Mouse (Mus musculus) heart, adult 9 months (tissue): ENCODE measurements around the gene Ttc28.
A peak's percentile ranks its signal among the peaks of the same experiment; 100 is the strongest.
"Not testable (repeated sequence)": the region's sequence is repeated elsewhere in the genome, so short reads cannot be mapped to it uniquely, and the experiment has no call there.

Experiments
- DNase-seq, 2 experiments: peaks; one replicate each; pipeline ENCODE4 v3.0.0; 2022; ENCODE audit warnings: low spot score in 2 of 2

The Ttc28 gene

DNA sequence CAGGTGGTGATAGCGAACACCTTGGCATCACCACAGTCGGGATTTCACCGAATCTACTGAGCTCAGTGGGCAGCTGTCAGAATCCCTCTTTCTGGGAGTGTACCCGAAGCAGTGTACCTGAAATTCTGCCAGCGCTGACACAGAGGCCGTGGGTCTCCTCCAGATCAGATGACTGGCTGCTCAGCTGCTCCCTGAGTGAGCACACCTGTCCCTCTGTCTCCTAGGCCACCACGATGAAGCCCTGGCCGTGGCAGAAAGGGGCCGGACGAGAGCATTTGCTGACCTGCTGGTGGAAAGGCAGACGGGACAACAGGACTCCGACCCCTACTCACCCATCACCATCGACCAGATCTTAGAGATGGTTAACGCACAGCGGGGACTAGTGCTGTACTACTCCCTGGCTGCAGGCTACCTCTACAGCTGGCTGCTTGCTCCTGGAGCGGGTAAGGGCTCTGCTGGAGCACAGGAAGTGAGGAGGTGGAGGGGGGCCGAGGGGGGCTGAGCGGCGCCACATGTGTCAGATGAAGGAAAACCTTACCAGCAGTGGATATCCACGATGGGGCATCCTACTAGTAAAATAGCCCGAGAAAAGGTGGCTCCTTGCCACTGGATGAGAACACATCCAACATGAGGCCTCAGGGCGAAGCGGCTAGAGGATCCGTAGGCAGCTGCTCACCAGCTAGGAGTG is 353.6 kb downstream of the Ttc28 start:
- DNase-seq = no peak

GRCm38 (mm10) chr5:111235131-111235530 is 355.5 kb downstream of the Ttc28 start:
- DNase-seq = peak; percentile 86 to 91

- no peak for DNase-seq
Observed at GRCm38 (mm10) chr5:111237176-111237636, 357.6 kb downstream of the Ttc28 start.

- DNase-seq = no peak
Observed at GRCm38 (mm10) chr5:111239223-111239622, 359.6 kb downstream of the Ttc28 start.

- no peak for DNase-seq
Observed at GRCm38 (mm10) chr5:111243447-111244040, 363.9 kb downstream of the Ttc28 start.

DNA sequence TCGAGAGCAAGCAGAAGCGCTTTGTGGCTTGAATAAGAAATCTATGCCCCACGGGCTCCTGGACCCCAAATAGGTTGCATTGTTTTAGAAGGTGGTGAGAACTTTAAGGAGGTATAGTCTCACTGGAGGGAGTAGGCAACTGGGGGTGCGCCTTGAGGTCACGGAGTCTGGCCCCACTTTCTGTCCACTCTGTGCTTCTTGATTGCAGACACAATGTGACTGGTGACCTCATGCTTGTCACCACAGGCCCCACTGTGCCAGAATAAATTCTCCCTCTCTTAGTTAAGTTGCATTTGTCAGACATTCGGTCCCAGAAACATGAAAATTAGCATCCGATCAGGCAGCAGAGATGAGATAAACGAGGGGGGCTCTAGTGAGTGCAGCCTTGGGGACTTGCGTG is 364.5 kb downstream of the Ttc28 start:
- no peak for DNase-seq

DNA sequence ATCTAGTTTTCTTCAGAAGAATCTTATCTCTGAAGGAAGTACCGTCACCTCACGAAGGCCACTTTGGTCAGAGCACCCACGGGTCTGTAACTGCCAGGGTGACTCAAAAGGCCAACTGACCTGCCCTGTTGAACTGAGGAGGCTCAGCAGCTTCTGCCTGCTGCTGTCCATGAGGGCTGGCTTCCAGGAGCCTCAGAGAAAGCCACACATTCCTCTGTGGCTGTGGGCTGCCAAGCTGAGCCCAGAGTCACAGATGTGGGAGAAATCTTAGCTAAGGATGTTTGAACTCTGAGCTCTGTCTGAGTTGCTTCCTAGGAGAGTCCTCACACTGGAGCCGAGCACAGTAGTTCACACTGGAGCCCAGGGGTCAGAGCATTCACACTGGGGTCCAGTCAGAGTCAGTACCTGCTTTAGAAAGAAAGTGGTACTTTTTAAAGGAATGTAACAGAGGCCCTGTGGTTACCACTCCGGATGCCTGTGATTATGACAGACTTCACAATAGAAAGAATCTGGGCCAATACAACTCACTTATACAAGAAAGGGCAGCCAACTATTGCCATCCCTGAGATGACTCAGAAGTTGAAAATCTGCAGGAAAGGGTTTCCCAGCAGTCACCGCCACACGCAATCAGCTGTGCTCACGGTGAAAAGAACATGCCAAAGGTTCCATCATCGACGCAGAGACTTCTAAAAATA is 368.1 kb downstream of the Ttc28 start:
- DNase-seq = peak in 1 of 2 experiments; percentile 39

DNA sequence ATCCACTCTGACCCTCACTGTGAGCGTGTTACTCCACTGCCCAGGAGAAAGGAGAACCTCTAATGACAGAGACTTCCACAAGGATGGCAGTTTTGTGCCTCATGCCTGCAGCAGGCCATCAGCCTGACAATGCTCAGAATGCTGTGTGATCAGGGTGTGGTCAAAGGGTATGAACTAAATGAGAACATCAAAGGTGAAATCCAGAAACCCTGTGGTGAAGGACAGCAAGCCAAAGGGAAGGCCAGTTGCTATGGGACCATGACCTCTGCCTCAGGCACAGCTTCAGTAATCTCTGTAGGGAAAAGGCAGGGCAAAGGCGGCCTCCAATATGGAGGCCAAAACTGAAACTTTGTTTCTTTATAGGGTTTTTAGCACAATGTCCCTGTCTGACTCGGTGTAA is 372.5 kb downstream of the Ttc28 start:
- DNase-seq = no peak

- DNase-seq = no peak
Observed at GRCm38 (mm10) chr5:111254362-111254761, 374.8 kb downstream of the Ttc28 start.

DNA sequence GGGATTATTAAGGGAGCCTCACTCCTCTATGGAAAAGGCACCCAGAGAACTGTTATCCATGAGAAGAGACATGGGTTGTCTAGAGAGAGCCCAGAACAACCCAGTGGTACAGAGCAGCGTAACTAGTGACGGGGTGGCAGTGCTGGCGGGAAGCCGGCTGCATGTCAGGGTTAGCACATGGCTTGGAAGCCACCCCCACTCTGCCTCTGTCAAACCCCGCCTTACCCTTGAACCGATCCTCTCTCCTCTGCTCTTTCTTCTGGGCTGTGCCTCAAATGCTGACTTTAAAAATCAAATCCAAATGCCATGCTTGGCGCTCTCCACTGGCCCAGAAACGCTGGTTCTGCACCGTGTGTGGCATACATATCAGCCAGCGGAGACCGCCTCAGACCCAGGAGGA is 375.2 kb downstream of the Ttc28 start:
- no peak for DNase-seq

DNA sequence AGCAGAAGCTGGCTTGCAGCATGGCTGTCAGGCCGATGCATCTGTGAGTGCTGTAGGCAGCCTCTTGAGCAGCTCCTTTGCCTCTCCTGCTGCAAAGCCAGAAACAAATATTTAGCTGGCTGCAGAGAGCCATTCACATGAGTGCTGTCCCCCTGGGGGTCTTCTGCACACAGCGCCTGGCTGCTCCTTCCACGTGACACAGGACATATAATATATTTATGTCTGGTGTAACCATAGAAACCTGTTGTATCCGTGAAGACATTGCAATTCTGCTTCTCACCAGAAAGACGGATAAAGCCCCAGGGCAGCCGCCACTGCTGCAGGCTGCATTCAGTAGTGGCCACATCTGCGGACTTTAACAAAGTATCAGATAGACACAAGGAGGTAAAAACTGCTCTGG is 376.6 kb downstream of the Ttc28 start:
- DNase-seq = no peak

DNA sequence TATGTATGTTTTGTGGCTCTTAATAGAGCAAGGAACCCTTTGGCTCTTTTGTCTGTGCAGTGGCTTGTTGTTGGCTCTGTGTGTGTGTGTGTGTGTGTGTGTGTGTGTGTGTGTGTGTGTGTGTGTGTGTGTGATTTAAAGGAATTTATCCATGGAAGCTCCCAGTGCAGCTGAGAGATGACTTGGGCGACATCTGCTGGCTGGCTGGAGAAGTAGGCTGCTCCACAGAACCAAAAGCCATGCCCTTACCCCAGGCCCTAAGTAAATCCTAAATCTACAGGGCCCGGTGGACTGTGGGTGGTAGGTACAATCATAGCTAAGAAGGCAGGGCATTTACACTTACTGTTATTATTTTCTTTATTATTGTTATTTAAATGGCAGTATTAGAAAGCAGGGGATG is 377.5 kb downstream of the Ttc28 start:
- DNase-seq = no peak

GRCm38 (mm10) chr5:111261162-111261561 is 381.6 kb downstream of the Ttc28 start:
- DNase-seq = not testable (repeated sequence)

- peak; percentile 59 to 84 for DNase-seq
Observed at GRCm38 (mm10) chr5:111261733-111262573, 382.4 kb downstream of the Ttc28 start.

GRCm38 (mm10) chr5:111262574-111263239 is 383.1 kb downstream of the Ttc28 start:
- DNase-seq = peak; percentile 69 to 71

- peak in 1 of 2 experiments; percentile 53 for DNase-seq
Observed at GRCm38 (mm10) chr5:111263370-111263769, 383.8 kb downstream of the Ttc28 start.

DNA sequence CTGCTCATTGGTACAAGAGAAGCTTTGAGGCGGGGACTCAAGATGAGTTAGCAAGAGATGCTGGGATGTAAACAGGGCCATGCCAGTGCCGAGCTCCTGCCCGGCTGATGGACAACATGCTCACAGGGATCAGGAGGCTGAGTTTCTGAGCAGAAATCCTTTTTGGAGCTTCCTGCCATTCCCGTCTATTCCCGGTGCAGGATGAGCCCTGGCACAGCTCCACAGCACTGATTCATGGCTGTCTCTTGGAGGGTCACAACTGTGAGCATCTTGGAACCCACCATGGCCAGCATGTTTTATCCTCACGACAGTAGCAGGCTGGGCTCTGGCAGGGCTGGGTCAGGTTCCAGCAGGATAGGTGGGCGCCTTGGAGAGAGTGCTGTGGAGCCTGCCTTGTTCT is 384.9 kb downstream of the Ttc28 start:
- no peak for DNase-seq

- no peak for DNase-seq
Observed at GRCm38 (mm10) chr5:111266658-111267057, 387.1 kb downstream of the Ttc28 start.

DNA sequence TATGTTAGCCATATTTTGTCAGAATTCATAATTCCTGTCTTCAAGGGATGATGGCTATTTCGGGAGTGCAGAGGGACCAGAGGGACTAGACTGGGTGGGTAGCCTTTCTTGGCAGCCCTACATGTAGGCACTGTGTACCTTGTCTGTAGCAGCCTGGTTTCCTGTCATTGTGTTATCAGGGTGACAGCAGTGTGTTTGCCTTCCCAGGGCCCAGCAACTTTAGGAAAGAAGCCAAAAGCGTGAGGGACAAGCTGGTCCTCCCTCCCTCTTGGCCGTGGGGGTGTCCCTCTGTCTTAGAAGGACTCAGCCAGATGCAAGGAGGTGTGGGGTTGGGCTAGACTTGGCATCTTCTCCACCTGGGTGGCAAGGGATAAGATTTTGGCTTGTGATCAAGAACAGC is 387.5 kb downstream of the Ttc28 start:
- peak; percentile 62 to 84 for DNase-seq

DNA sequence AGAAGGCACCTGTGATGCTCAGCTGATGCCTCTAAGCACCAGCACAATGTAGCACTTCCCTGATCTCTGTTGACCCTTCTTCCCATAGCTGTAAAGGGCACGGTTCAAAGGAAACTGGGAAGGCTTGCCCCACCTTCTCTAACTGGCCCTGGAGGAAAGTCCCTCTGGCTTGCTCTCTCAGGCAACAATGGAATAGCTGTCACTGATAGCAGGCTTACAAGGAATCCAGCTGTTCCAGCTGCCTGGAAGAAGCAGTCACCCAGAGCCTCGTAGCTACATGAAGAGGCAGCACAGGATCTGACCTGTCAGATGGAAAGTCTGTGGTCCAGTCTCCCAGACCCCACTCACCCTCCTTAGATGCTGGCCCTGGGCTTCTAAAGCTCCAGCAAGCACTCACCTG is 389.2 kb downstream of the Ttc28 start:
- no peak for DNase-seq

DNA sequence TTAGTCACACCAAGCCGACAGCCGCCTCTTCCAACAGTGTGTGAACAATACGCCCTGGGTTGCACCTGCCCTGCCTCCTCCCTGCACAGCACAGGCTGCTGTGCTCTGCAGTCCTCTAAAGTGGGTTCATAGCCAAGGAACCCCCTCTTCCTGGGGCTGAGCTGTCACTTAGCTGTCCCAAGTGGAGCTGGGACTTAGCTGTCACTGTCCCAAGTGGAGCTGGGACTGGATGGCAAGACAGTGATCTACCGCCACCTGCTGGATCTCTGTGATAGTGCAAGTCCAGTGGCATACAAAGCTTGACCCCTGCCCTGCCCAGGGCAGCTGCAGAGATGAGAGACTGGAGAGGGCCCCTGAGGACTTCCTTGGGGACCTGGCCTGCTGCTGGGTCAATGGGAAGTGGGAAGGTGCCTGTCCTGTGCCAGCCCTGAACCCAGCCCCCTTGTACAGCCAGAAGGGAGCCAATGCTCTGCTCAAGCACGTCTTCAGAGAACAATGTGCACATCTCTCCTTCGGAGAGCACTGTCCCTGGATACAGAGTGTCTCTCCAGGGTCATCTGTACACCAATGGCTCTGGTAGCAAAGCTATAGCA is 390.1 kb downstream of the Ttc28 start:
- DNase-seq = peak; percentile 69 to 76
